Mouse (Mus musculus): ENCODE data around the gene Slc44a2.

Gene Slc44a2

DNA sequence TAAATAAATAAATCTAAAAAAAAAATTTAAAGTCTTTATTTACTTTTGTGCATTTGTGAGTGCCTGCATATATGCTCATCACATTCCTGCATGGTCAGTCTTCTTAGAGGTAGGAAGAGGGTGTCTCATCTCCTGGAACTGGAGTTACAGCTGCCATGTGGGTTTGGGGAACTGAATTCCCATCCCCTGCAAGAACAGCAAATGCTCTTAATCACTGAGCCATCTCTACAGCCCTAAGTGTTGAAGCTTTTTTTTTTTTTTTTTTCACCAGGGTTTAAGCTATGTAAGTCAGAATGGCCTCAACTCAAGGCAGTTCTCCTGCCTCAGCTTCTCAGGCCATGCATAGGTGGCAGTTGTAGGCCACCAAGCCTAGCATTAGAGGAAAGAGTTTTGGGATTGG, 14.2 kb downstream of the Slc44a2 start:
- DNase-seq = no peak

- no peak for DNase-seq
Observed at GRCm38 (mm10) chr9:21335391-21335790, 14.9 kb downstream of the Slc44a2 start.

DNA sequence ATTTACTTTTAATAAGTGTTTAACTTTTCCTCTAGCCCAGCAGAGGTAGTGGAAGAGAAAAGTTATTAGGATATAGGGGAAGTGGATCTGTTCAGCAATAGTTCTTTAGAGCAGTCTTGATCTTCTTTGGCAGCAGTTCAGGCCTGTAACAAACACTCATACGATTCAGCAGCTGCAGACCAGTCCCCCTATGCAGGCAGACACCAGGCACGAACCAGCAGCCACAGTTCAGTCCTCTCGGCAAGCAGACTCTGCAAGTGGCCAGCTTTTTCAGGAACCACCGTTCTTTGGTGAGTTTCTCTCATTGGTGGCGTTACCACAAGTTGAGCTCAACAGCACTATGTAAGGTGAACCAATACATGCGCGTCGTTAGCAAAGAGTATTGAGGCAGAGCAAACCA, 16.0 kb downstream of the Slc44a2 start:
- DNase-seq = no peak

DNA sequence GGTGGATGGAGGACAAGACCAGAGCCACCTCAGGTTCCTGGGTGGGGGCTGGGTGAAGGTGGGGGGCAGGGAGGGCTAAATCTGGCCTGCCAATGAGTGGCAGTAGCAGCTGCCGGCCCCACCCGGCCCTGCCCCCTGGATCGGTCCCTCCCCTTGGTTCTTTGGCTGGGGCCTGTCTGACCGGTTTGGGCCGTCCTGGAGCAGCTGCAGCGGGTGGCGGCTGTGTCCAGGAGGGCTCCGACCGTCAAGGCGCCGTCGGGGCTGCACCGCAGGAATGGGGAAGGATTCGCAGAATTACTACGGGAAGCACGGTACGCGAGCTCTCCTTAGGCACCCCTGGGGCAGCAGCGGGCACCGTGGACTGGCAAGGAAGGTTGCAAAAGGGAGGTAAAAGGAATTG, 17.2 kb downstream of the Slc44a2 start:
- no peak for DNase-seq

- no peak for DNase-seq
Observed at GRCm38 (mm10) chr9:21340411-21340810, 19.9 kb downstream of the Slc44a2 start.

DNA sequence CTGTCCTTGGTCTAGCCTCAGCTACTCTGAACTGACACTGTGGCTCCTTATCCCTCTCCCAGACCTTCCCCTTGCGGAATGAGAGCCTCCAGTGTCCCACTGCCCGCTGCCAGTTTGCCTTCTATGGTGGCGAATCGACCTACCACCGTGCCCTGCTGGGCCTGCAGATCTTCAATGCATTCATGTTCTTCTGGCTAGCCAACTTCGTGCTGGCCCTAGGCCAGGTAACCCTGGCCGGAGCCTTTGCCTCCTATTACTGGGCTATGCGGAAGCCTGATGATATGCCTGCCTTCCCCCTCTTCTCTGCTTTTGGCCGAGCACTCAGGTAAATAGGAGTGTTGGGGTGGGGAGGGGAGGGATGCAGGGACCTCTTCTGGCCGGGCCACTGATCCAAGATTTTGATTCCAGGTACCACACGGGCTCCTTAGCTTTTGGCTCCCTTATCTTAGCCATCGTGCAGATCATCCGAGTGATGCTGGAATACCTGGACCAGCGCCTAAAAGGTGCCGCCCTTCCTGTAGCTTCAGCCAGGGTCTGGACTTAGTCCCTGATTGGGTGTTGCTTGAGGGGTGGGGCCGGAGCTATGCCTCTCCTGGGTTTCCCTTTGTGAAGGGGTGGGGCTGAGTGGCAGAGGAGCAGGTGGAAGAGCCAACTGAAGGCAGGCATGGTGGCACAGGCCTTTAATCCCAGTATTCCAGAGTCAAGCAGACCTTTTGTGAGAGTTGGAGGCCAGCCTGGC, 26.3 kb downstream of the Slc44a2 start:
- no peak for DNase-seq

- DNase-seq = no peak
Observed at GRCm38 (mm10) chr9:21348152-21348551, 27.7 kb downstream of the Slc44a2 start.

- no peak for DNase-seq
Observed at GRCm38 (mm10) chr9:21351178-21351577, 30.7 kb downstream of the Slc44a2 start.

GRCm38 (mm10) chr9:21351702-21352377, 31.3 kb downstream of the Slc44a2 start:
- DNase-seq = no peak

GRCm38 (mm10) chr9:21352463-21353372, 32.2 kb downstream of the Slc44a2 start:
- DNase-seq = no peak

DNA sequence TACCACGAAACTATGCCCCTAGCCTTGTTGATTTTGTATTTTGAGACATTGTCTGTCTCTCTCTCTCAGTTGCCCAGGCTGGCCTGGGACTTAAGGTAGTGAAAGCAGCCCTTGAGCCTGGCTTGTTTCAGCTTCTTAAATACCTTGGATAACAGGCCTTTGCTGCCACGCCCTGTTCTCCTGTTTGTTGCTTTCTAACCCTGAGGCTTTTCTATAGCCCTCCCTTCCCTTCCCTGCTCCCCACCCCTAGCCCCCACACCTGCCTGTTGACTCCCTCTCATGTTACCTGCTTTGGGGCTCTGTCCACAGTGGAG, 32.8 kb downstream of the Slc44a2 start:
- DNase-seq = no peak

- no peak for DNase-seq
Observed at GRCm38 (mm10) chr9:21354796-21355195, 34.3 kb downstream of the Slc44a2 start.

DNA sequence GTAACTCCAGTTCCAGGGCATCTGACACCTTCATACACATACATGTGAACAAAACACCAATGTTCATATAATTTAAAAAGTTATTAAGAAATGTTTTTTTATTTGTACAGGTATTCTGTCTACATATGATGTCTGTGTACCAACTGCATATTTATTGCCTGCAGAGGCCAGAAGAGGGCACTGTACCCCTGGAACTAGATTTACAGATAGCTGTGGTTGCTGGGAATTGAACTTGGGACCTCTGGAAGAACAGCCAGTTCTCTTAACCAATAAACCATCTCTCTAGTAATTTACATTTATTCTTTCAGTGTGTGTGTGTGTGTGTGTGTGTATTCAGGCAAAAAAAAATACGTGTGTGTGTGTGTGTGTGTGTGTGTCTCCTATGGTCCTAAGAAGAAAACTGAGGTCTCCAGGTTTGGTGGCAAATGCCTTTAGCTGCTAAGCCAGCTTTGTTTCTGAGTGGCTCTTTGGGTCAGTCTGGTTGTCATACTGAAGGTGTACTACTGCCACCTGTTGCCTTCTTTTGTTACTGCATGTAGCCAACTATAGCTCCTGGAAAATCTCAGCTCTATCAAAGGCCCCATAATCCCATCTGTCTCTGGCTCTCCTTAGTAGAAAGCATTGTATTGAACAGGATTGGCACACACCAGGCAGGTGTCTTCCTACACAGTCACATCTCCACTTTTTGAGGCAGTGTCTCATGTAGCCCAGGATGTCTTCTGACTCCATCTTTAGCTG, 36.7 kb downstream of the Slc44a2 start:
- DNase-seq = peak; percentile 90

- peak; percentile 63 for DNase-seq
Observed at GRCm38 (mm10) chr9:21366541-21367220, 46.2 kb downstream of the Slc44a2 start.

DNA sequence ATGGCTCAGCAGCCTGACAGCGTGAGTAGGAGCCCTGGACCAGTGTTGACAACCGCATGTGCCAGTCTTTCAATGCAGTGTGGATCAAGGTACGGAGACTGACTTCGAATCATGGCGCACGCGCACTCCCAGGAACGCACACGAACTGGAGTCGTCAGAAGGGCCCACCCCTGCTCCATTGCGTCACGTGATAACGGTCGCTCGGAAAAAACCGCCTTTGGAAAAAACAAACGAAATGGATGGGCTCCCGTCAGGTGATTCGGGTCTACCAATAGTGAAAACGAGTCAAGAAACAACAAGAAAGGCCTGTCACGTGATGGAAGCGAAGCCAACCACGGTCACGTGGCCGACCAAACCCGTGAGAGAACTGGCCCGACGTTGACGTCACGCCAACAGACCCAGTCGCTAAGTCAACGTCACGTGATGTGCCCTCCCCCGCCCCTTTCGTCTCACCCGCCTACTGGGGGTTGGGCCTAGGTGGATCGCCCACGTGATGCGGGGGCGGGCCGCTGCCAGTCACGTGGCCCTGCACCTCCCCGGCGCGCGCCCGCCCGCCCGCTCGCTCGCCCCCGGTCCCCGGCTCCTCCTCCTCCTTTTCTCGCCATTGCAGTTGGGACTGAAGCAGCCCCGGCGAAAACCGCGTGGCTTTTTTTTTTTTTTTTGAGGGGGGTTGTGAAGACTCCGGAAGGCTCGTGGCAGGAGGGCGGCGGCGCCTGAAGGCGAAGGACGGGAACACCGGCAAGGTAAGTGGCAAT, 47.0 kb downstream of the Slc44a2 start, which contains the start of gene Ilf3:
Gene Ilf3 (plus strand): TSS at position 515 of the 755 bp plus-strand sequence.
- peak; percentile 100 for DNase-seq

- peak; percentile 89 for DNase-seq
Observed at GRCm38 (mm10) chr9:21368131-21368584, 47.7 kb downstream of the Slc44a2 start.

DNA sequence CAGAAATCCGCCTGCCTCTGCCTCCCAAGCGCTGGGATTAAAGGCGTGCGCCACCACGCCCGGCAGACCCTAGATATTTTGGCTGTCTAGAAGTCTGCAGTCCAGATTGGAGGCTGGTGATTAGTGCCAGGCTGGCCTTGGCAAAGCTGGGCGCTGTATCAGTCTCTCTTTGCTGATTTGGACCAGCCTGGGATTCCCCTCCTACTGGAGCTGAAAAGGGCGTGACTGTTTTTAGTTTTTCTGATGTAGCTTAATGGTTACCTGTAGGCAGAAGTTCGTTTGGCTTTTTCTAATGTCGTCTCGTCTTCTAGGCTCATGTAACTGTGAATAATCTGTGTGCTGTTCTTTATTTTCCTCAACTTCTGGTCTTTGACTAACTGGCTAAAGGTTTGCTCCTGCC, 48.6 kb downstream of the Slc44a2 start:
- no peak for DNase-seq

DNA sequence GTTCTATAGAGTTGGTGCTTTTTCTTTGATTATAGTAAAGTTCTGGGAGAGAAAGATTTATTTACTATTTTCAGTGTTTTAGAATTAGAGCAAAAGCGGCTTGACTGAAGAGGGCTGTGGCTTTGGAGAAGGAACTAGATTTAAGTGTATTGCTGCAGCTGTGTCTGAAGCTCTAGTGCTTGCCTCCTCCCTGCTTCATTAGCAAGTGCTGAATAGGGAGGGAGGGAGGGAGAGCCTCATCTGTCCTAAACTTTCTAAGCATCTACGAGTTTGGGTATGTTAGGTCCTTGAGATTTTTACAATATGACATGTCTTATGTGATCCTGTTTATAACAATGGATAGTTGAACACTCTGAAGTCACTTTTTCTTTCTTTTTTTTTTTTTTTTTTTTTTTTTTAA, 50.4 kb downstream of the Slc44a2 start:
- DNase-seq = no peak

DNA sequence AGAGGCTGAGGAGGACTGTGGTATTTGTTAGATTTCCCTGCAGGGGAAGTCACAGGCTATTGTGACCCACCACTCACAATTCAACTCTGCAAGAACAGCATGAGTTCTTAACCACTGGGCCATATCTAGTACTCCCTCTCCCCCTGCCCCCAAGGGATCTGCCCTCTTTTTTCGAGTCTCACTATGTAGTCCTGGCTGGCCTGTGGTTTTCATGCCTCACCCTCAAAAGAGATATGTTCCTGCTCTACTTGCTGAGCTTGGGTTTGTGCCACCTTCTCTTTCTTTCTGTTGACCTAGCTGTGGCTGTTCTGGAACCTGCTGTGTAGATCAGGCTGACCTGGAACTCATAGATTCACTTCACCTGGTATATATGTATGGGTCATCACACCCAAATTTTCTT, 52.0 kb downstream of the Slc44a2 start:
- DNase-seq = no peak

DNA sequence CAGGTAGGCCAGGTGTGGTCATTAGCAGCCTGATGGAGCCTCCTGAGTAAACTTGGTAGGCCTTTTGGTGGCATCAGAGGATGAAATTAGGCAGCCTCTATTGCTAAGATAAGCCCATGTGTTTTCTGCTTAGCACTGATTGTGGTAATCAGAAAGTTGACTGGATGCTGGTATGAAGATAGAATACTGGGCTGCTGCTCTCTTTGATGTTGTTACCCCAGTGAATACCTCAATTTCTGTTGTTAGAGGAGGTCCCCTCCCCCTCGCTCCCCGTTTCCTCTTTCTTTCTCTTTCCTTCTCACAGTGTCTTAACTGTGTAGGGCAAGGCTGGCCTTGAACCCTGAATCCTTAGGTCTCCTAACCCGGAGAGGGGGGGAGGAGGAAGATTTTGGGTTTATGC, 58.7 kb downstream of the Slc44a2 start:
- no peak for DNase-seq

- DNase-seq = no peak
Observed at GRCm38 (mm10) chr9:21380868-21381267, 60.4 kb downstream of the Slc44a2 start.
